12 mouse cellular contexts compared by ENCODE assay signal in the genomic region with DNA sequence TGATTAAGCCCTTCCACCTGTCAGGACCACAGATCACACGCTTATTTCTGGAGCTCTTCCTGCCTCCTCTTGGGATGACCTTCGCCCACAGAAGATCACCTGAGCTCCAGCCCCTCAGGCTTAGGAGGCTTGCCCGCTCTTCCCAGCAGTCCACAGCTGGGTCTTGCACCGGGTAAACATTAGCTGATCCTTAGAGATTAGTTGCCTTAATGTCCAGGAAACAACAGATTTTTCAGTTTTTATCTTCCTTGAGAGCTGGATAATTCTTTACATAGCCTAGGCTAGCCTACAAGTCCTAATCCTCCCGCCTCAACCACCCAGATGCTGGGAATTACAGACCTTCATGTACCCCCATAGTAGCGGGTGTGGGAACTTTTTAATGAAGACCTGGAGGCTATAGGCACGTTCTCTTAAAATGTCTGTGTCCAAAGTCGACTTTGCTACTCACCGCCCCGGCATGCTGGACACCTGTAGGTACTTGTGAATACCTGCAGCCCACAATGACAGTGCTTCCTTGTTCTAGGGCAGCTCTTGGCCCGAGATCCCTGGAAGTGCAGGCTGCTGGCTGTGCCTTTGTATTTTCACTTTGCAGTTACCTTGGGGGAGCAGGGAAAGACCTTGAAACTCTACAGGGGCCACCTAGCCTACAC. TPM values are rescaled to one million over a fixed set of nuclear protein-coding genes. Genes with fewer than 3 reads are reported as not detected.
DNase-seq lines count a peak whose midpoint lies in the region; ATAC-seq and TF ChIP-seq lines count a peak whose summit lies in the region.
"Had no signal": no experiment of that assay in that cellular context is flagged by ENCODE, and none has a peak within 500 bp of the region (broad histone marks: within the 10 kb centered on the region; RNA-seq: fewer than 3 reads in every experiment).

No protein-coding gene starts in this region.

- no peak overlapping the region for H3K4me2 ChIP-seq in forebrain, postnatal 0 days (ENCODE audit: low read depth)
- no peak overlapping the region for H3K4me2 ChIP-seq in neural tube, embryonic 12.5 days (replicated peaks)
- H3K4me2 ChIP-seq in stomach, postnatal 0 days (replicated peaks; ENCODE audit: low read depth), result peak overlapping the region; percentile 28

- H3K36me3 ChIP-seq in forebrain, embryonic 10.5 days (replicated peaks), result peaks cover 14% of the 10 kb centered on the region
- H3K36me3 ChIP-seq in forebrain, postnatal 0 days (ENCODE audit: insufficient read depth), result 0 out of 2 replicates have a peak, but pooled peaks cover under 1% of the 10 kb centered on the region
- H3K36me3 ChIP-seq in neural tube, embryonic 12.5 days, result peaks cover 9% of the 10 kb centered on the region; the same call in 1 of the 2 replicates
- no peaks in the 10 kb centered on the region for H3K36me3 ChIP-seq in stomach, postnatal 0 days (ENCODE audit: control insufficient read depth, insufficient read depth, low read length)

- H3K9ac ChIP-seq in forebrain, postnatal 0 days, result no peak overlapping the region
- H3K9ac ChIP-seq in neural tube, embryonic 12.5 days, result 0 out of 2 replicates have a peak overlapping the region, but pooled peaks have one; percentile 6
- peak overlapping the region; percentile 45 for H3K9ac ChIP-seq in stomach, postnatal 0 days (ENCODE audit: low read length)

- TF ChIP-seq EP300 in stomach, postnatal 0 days (optimal IDR thresholded peaks at IDR 0.05), result no peak

- DNase-seq in forebrain, embryonic 10.5 days (ENCODE audit: extremely low spot score, low spot score), result no peak
- DNase-seq in forebrain, postnatal 0 days, result no peak
- DNase-seq in neural tube, embryonic 10.5 days (ENCODE audit: extremely low spot score, low spot score), result no peak
- peak; percentile 58 to 68 for DNase-seq in kidney, postnatal 36 days
- peak; percentile 59 for DNase-seq in stomach, postnatal 0 days (ENCODE audit: low spot score)
- no peak for DNase-seq in frontal cortex, postnatal 25 days (ENCODE audit: low spot score in 2 of 2)
- DNase-seq: cerebellum, adult 9-10 months; gastrocnemius, postnatal 10 days; layer of hippocampus, postnatal 36 days; right cerebral cortex, postnatal 14 days had no signal

- WGBS in forebrain, embryonic 10.5 days, result 46% methylated on average over 11 of the region's 11 CpGs
- 46% methylated on average over 11 of the region's 11 CpGs for WGBS in forebrain, postnatal 0 days
- WGBS in neural tube, embryonic 12.5 days, result 61% methylated on average over 11 of the region's 11 CpGs
- WGBS in stomach, postnatal 0 days, result 39% methylated on average over 11 of the region's 11 CpGs

- no peak for ATAC-seq in forebrain, postnatal 0 days
- ATAC-seq in neural tube, embryonic 12.5 days (ENCODE audit: low FRiP score, low read depth), result no peak
- no peak for ATAC-seq in stomach, postnatal 0 days (ENCODE audit: low FRiP score, low TSS enrichment)
- no peak for ATAC-seq in activated CD4-positive, CD25-positive, alpha-beta regulatory T cell, adult 4 months

- peaks cover 59% of the 10 kb centered on the region for H3K4me1 ChIP-seq in forebrain, embryonic 10.5 days
- H3K4me1 ChIP-seq in forebrain, postnatal 0 days (ENCODE audit: insufficient read depth), result no peaks in the 10 kb centered on the region
- H3K4me1 ChIP-seq in neural tube, embryonic 12.5 days, result peaks cover 17% of the 10 kb centered on the region
- H3K4me1 ChIP-seq in stomach, postnatal 0 days (replicated peaks; ENCODE audit: control insufficient read depth, insufficient read depth), result peaks cover 5% of the 10 kb centered on the region

- peak overlapping the region; percentile 24; the same call in 1 of the 2 replicates for H3K4me3 ChIP-seq in forebrain, embryonic 10.5 days
- no peak overlapping the region for H3K4me3 ChIP-seq in forebrain, postnatal 0 days (ENCODE audit: low read depth, low read length)
- no peak overlapping the region for H3K4me3 ChIP-seq in neural tube, embryonic 12.5 days
- no peak overlapping the region for H3K4me3 ChIP-seq in stomach, postnatal 0 days (ENCODE audit: low read depth, low read length)

- TF ChIP-seq CTCF in forebrain, postnatal 0 days (IDR thresholded peaks at IDR 0.05; ENCODE audit: low read depth), result no peak
- no peak for TF ChIP-seq CTCF in stomach, postnatal 0 days (IDR thresholded peaks at IDR 0.05; ENCODE audit: low read depth)

- peaks cover 22% of the 10 kb centered on the region for H3K27me3 ChIP-seq in forebrain, embryonic 10.5 days (ENCODE audit: poor library complexity, severe bottlenecking)
- no peaks in the 10 kb centered on the region; the same call in 1 of the 2 replicates for H3K27me3 ChIP-seq in forebrain, postnatal 0 days (ENCODE audit: insufficient read depth, low read length)
- H3K27me3 ChIP-seq in neural tube, embryonic 12.5 days (replicated peaks), result no peaks in the 10 kb centered on the region
- H3K27me3 ChIP-seq in stomach, postnatal 0 days (ENCODE audit: control insufficient read depth, insufficient read depth, low read length), result no peaks in the 10 kb centered on the region

- peak overlapping the region; percentile 51; the same call in 1 of the 2 replicates for H3K27ac ChIP-seq in forebrain, embryonic 10.5 days
- H3K27ac ChIP-seq in forebrain, postnatal 0 days (ENCODE audit: low read depth, low read length), result no peak overlapping the region
- H3K27ac ChIP-seq in neural tube, embryonic 12.5 days, result no peak overlapping the region
- H3K27ac ChIP-seq in stomach, postnatal 0 days (replicated peaks), result peak overlapping the region; percentile 89

- no peaks in the 10 kb centered on the region for H3K9me3 ChIP-seq in forebrain, embryonic 10.5 days
- no peaks in the 10 kb centered on the region for H3K9me3 ChIP-seq in forebrain, postnatal 0 days (ENCODE audit: low read length)
- no peaks in the 10 kb centered on the region for H3K9me3 ChIP-seq in neural tube, embryonic 12.5 days
- no peaks in the 10 kb centered on the region for H3K9me3 ChIP-seq in stomach, postnatal 0 days (ENCODE audit: control insufficient read depth, low read length)

RNA-seq across cellular contexts. Expression of gene Ubald2, which starts 2.3 kb away (rescaled TPM):
- polyA plus RNA-seq in forebrain, embryonic 10.5 days (2016; fragmentation: Nextera tagmentation; extraction: Ambion mirVana), result 31.6 and 33.1 TPM in 2 replicates
- 88.0 and 127 TPM in 2 replicates for total RNA-seq in forebrain, postnatal 0 days (2014; rRNA removed)
- polyA plus RNA-seq in forebrain, postnatal 0 days (2015; fragmentation: Nextera tagmentation; extraction: Ambion mirVana), result 50.6 and 68.5 TPM in 2 replicates
- 53.8 and 72.3 TPM in 2 replicates for polyA plus RNA-seq in neural tube, embryonic 12.5 days (2016; fragmentation: Nextera tagmentation; extraction: Ambion mirVana)
- 35.4 and 35.7 TPM in 2 replicates for polyA plus RNA-seq in stomach, postnatal 0 days (2015; fragmentation: Nextera tagmentation; extraction: Ambion mirVana)
- polyA plus RNA-seq in activated CD4-positive, CD25-positive, alpha-beta regulatory T cell, adult 4 months (2017; shearing (Covaris generic)), result 10 to 100 TPM; 13.7 to 15.0 TPM

RNA-seq across cellular contexts. Expression of gene Rnf157, which starts 18.7 kb away (rescaled TPM):
- polyA plus RNA-seq in forebrain, embryonic 10.5 days (2016; fragmentation: Nextera tagmentation; extraction: Ambion mirVana), result 5.5 and 5.7 TPM in 2 replicates
- 92.7 and 105 TPM in 2 replicates for total RNA-seq in forebrain, postnatal 0 days (2014; rRNA removed)
- 47.3 and 56.7 TPM in 2 replicates for polyA plus RNA-seq in forebrain, postnatal 0 days (2015; fragmentation: Nextera tagmentation; extraction: Ambion mirVana)
- 54.3 and 62.8 TPM in 2 replicates for polyA plus RNA-seq in neural tube, embryonic 12.5 days (2016; fragmentation: Nextera tagmentation; extraction: Ambion mirVana)
- 2.8 and 3.0 TPM in 2 replicates for polyA plus RNA-seq in stomach, postnatal 0 days (2015; fragmentation: Nextera tagmentation; extraction: Ambion mirVana)
- polyA plus RNA-seq in activated CD4-positive, CD25-positive, alpha-beta regulatory T cell, adult 4 months (2017; shearing (Covaris generic)), result 1 to 10 TPM; 6.6 to 6.9 TPM

RNA-seq across cellular contexts. Expression of gene Qrich2, which starts 34.5 kb away (rescaled TPM):
- polyA plus RNA-seq in forebrain, embryonic 10.5 days (2016; fragmentation: Nextera tagmentation; extraction: Ambion mirVana), result 0.16 and 0.24 TPM in 2 replicates
- not detected in 2 replicates for total RNA-seq in forebrain, postnatal 0 days (2014; rRNA removed)
- not detected in 2 replicates for polyA plus RNA-seq in forebrain, postnatal 0 days (2015; fragmentation: Nextera tagmentation; extraction: Ambion mirVana)
- polyA plus RNA-seq in neural tube, embryonic 12.5 days (2016; fragmentation: Nextera tagmentation; extraction: Ambion mirVana), result not detected in 2 replicates
- polyA plus RNA-seq in stomach, postnatal 0 days (2015; fragmentation: Nextera tagmentation; extraction: Ambion mirVana), result 0.08 and 0.16 TPM in 2 replicates
- polyA plus RNA-seq in activated CD4-positive, CD25-positive, alpha-beta regulatory T cell, adult 4 months (2017; shearing (Covaris generic)), result not detected
- total RNA-seq: gastrocnemius, postnatal 10 days; layer of hippocampus, postnatal 36 days had no signal

Comparison
In these comparisons a context has a peak if more than half of its experiments do, and no peak if none do; other contexts are left out.
1. H3K27ac ChIP-seq: peak in forebrain, embryonic 10.5 days (single experiment) and stomach, postnatal 0 days (single experiment); none in forebrain, postnatal 0 days (single experiment) and neural tube, embryonic 12.5 days (single experiment).
2. DNase-seq: peak in kidney, postnatal 36 days (2 of 2) and stomach, postnatal 0 days (single experiment); none in forebrain, embryonic 10.5 days (single experiment), forebrain, postnatal 0 days (single experiment), neural tube, embryonic 10.5 days (single experiment) and frontal cortex, postnatal 25 days (0 of 2).